Mouse (Mus musculus): ENCODE data around the gene Sphk2. TPM values are rescaled to one million over a fixed set of nuclear protein-coding genes. Genes with fewer than 3 reads are reported as not detected.

Gene Sphk2
- total RNA-seq (2014; rRNA removed; ENCODE audit: low replicate concordance), result 19.5 and 23.3 TPM in 2 replicates
- 11.1 and 11.4 TPM in 2 replicates for polyA plus RNA-seq (2015; fragmentation: Nextera tagmentation; extraction: Ambion mirVana)

GRCm38 (mm10) chr7:45717918-45718297 lies at the start of gene Sphk2:
Sphk2 (minus strand) TSS chr7:45718002.
- Histone ChIP-seq H3K9me3 (replicated peaks; ENCODE audit: control insufficient read depth, low read length) (no peaks in the 10 kb centered on the region), H3K4me3 (ENCODE audit: low read depth, low read length) (peak within 1 kb of the TSS; percentile 82), H3K36me3 (replicated peaks; ENCODE audit: control insufficient read depth, insufficient read depth, low read length) (peaks cover 32% of the 10 kb centered on the region), H3K4me2 (ENCODE audit: low read depth, low read length) (peak within 1 kb of the TSS; percentile 76), H3K27ac (ENCODE audit: low read depth) (peak within 1 kb of the TSS; percentile 90), H3K4me1 (ENCODE audit: control insufficient read depth, insufficient read depth) (peaks cover 35% of the 10 kb centered on the region), H3K27me3 (ENCODE audit: control insufficient read depth, insufficient read depth, low read length) (no peaks in the 10 kb centered on the region), H3K9ac (replicated peaks; ENCODE audit: low read depth, low read length) (peak within 1 kb of the TSS; percentile 90)
- peak; percentile 99 for DNase-seq (ENCODE audit: low spot score)
- peak; percentile 81 for ATAC-seq (ENCODE audit: insufficient read depth, low read depth)
- WGBS, result under 1% methylated on average over 41 of the region's 41 CpGs
- TF ChIP-seq CTCF (IDR thresholded peaks at IDR 0.05; ENCODE audit: low read depth) (peak; percentile 10; the same call in 1 of the 2 replicates), EP300 (IDR thresholded peaks at IDR 0.05; ENCODE audit: low read depth) (peak; percentile 92; the same call in 1 of the 2 replicates)

- peaks cover 5% of the 10 kb centered on the region; the same call in 1 of the 2 replicates for H3K27me3 ChIP-seq (ENCODE audit: control insufficient read depth, insufficient read depth, low read length)
- no peak for DNase-seq (ENCODE audit: low spot score)
- H3K9me3 ChIP-seq (replicated peaks; ENCODE audit: control insufficient read depth, low read length), result no peaks in the 10 kb centered on the region
- no peak overlapping the region for H3K9ac ChIP-seq (replicated peaks; ENCODE audit: low read depth, low read length)
- no peak for ATAC-seq (ENCODE audit: insufficient read depth, low read depth)
- H3K4me3 ChIP-seq (ENCODE audit: low read depth, low read length), result no peak overlapping the region
- H3K27ac ChIP-seq (ENCODE audit: low read depth), result no peak overlapping the region
- no peak overlapping the region for H3K4me2 ChIP-seq (ENCODE audit: low read depth, low read length)
- H3K36me3 ChIP-seq (replicated peaks; ENCODE audit: control insufficient read depth, insufficient read depth, low read length), result no peaks in the 10 kb centered on the region
- 87% methylated on average over 6 of the region's 6 CpGs for WGBS
- H3K4me1 ChIP-seq (ENCODE audit: control insufficient read depth, insufficient read depth), result no peaks in the 10 kb centered on the region
- TF ChIP-seq CTCF (IDR thresholded peaks at IDR 0.05; ENCODE audit: low read depth) (no peak), EP300 (IDR thresholded peaks at IDR 0.05; ENCODE audit: low read depth) (no peak)
These were observed 49.7 kb upstream of the Sphk2 start for GRCm38 (mm10) chr7:45767500-45767899.

GRCm38 (mm10) chr7:45766764-45767163 lies 49.0 kb upstream of the Sphk2 start:
- 49% methylated on average over 8 of the region's 8 CpGs for whole genome bisulfite sequencing
- Histone ChIP-seq H3K27ac (ENCODE audit: low read depth) (no peak overlapping the region), H3K4me3 (ENCODE audit: low read depth, low read length) (no peak overlapping the region), H3K4me1 (ENCODE audit: control insufficient read depth, insufficient read depth) (no peaks in the 10 kb centered on the region), H3K9ac (replicated peaks; ENCODE audit: low read depth, low read length) (no peak overlapping the region), H3K27me3 (ENCODE audit: control insufficient read depth, insufficient read depth, low read length) (peaks cover 5% of the 10 kb centered on the region; the same call in 1 of the 2 replicates), H3K4me2 (ENCODE audit: low read depth, low read length) (no peak overlapping the region), H3K36me3 (replicated peaks; ENCODE audit: control insufficient read depth, insufficient read depth, low read length) (no peaks in the 10 kb centered on the region), H3K9me3 (replicated peaks; ENCODE audit: control insufficient read depth, low read length) (no peaks in the 10 kb centered on the region)
- ATAC-seq (ENCODE audit: insufficient read depth, low read depth), result no peak
- DNase-seq (ENCODE audit: low spot score), result no peak
- TF ChIP-seq EP300 (IDR thresholded peaks at IDR 0.05; ENCODE audit: low read depth), result no peak
- TF ChIP-seq CTCF (IDR thresholded peaks at IDR 0.05; ENCODE audit: low read depth), result no peak

- WGBS, result 39% methylated on average over 8 of the region's 8 CpGs
- Histone ChIP-seq H3K4me3 (ENCODE audit: low read depth, low read length) (no peak overlapping the region), H3K4me2 (ENCODE audit: low read depth, low read length) (no peak overlapping the region), H3K36me3 (replicated peaks; ENCODE audit: control insufficient read depth, insufficient read depth, low read length) (no peaks in the 10 kb centered on the region), H3K9me3 (replicated peaks; ENCODE audit: control insufficient read depth, low read length) (no peaks in the 10 kb centered on the region), H3K9ac (replicated peaks; ENCODE audit: low read depth, low read length) (no peak overlapping the region), H3K4me1 (ENCODE audit: control insufficient read depth, insufficient read depth) (no peaks in the 10 kb centered on the region), H3K27ac (ENCODE audit: low read depth) (no peak overlapping the region), H3K27me3 (ENCODE audit: control insufficient read depth, insufficient read depth, low read length) (0 out of 2 replicates have a peak, but pooled peaks cover 5% of the 10 kb centered on the region)
- ATAC-seq (ENCODE audit: insufficient read depth, low read depth), result no peak
- no peak for DNase-seq (ENCODE audit: low spot score)
- TF ChIP-seq EP300 (IDR thresholded peaks at IDR 0.05; ENCODE audit: low read depth) (no peak), CTCF (IDR thresholded peaks at IDR 0.05; ENCODE audit: low read depth) (no peak)
These were observed 48.2 kb upstream of the Sphk2 start for GRCm38 (mm10) chr7:45765995-45766394.

GRCm38 (mm10) chr7:45760151-45760550 lies 42.3 kb upstream of the Sphk2 start:
- H3K27ac ChIP-seq (ENCODE audit: low read depth), result no peak overlapping the region
- no peaks in the 10 kb centered on the region for H3K36me3 ChIP-seq (replicated peaks; ENCODE audit: control insufficient read depth, insufficient read depth, low read length)
- H3K27me3 ChIP-seq (ENCODE audit: control insufficient read depth, insufficient read depth, low read length), result peaks cover 35% of the 10 kb centered on the region
- H3K4me3 ChIP-seq (ENCODE audit: low read depth, low read length), result no peak overlapping the region
- no peak for DNase-seq (ENCODE audit: low spot score)
- no peaks in the 10 kb centered on the region for H3K4me1 ChIP-seq (ENCODE audit: control insufficient read depth, insufficient read depth)
- no peak overlapping the region for H3K9ac ChIP-seq (replicated peaks; ENCODE audit: low read depth, low read length)
- no peak for ATAC-seq (ENCODE audit: insufficient read depth, low read depth)
- TF ChIP-seq CTCF (IDR thresholded peaks at IDR 0.05; ENCODE audit: low read depth), result no peak
- no peak for TF ChIP-seq EP300 (IDR thresholded peaks at IDR 0.05; ENCODE audit: low read depth)
- H3K9me3 ChIP-seq (replicated peaks; ENCODE audit: control insufficient read depth, low read length), result no peaks in the 10 kb centered on the region
- WGBS, result 59% methylated on average over 5 of the region's 5 CpGs
- no peak overlapping the region for H3K4me2 ChIP-seq (ENCODE audit: low read depth, low read length)

- 11% methylated on average over 24 of the region's 27 CpGs for WGBS
- Histone ChIP-seq H3K4me1 (ENCODE audit: control insufficient read depth, insufficient read depth) (no peaks in the 10 kb centered on the region), H3K4me3 (ENCODE audit: low read depth, low read length) (peak overlapping the region; percentile 11), H3K4me2 (ENCODE audit: low read depth, low read length) (peak overlapping the region; percentile 35; the same call in 1 of the 2 replicates), H3K27me3 (ENCODE audit: control insufficient read depth, insufficient read depth, low read length) (peaks cover 35% of the 10 kb centered on the region), H3K36me3 (replicated peaks; ENCODE audit: control insufficient read depth, insufficient read depth, low read length) (no peaks in the 10 kb centered on the region), H3K27ac (ENCODE audit: low read depth) (no peak overlapping the region), H3K9ac (replicated peaks; ENCODE audit: low read depth, low read length) (no peak overlapping the region), H3K9me3 (replicated peaks; ENCODE audit: control insufficient read depth, low read length) (no peaks in the 10 kb centered on the region)
- no peak for DNase-seq (ENCODE audit: low spot score)
- no peak for TF ChIP-seq CTCF (IDR thresholded peaks at IDR 0.05; ENCODE audit: low read depth)
- TF ChIP-seq EP300 (IDR thresholded peaks at IDR 0.05; ENCODE audit: low read depth), result no peak
- ATAC-seq (ENCODE audit: insufficient read depth, low read depth), result no peak; the same call in 1 of the 2 replicates
These were observed 41.6 kb upstream of the Sphk2 start for GRCm38 (mm10) chr7:45759400-45759799.
